7 mouse cellular contexts compared by ENCODE assay signal in genomic region chr19:44145702-44146567, GRCm38 (mm10). TPM values are rescaled to one million over a fixed set of nuclear protein-coding genes. Genes with fewer than 3 reads are reported as not detected.
DNase-seq lines count a peak whose midpoint lies in the region; ATAC-seq lines count a peak whose summit lies in the region.

TSS of gene Bloc1s2 (minus strand) at chr19:44146446.

- peak; percentile 95 for DNase-seq in adrenal gland, adult 2 months
- peak; percentile 72 for DNase-seq in embryo, embryonic 11.5 days (ENCODE audit: low read depth, low spot score)
- peak; percentile 71 to 85 for DNase-seq in gastrocnemius, postnatal 4 days (ENCODE audit: low spot score in 2 of 2)
- peak; percentile 90 to 92 for DNase-seq in left cerebral cortex, postnatal 36 days (ENCODE audit: low spot score in 2 of 2)
- peak; percentile 98 for DNase-seq in midbrain, embryonic 11.5 days (ENCODE audit: low spot score, missing footprints)
- DNase-seq in skeletal muscle tissue, adult 2 months (ENCODE audit: low read depth, low spot score), result peak; percentile 69

- no peak within 1 kb of the TSS for H3K27ac ChIP-seq in intestine, embryonic 16.5 days (ENCODE audit: low read length)
- H3K27ac ChIP-seq in midbrain, embryonic 11.5 days (ENCODE audit: low read depth, low read length), result 0 out of 2 replicates have a peak within 1 kb of the TSS, but pooled peaks have one; percentile 22

- peaks cover 6% of the 10 kb centered on the region; the same call in 1 of the 2 replicates for H3K36me3 ChIP-seq in intestine, embryonic 16.5 days (ENCODE audit: control insufficient read depth, insufficient read depth, low read length)
- peaks cover 6% of the 10 kb centered on the region; the same call in 1 of the 2 replicates for H3K36me3 ChIP-seq in midbrain, embryonic 11.5 days (ENCODE audit: control insufficient read depth, insufficient read depth, low read length)

- H3K4me1 ChIP-seq in intestine, embryonic 16.5 days (ENCODE audit: control insufficient read depth, insufficient read depth, low read length), result peaks cover 7% of the 10 kb centered on the region
- H3K4me1 ChIP-seq in midbrain, embryonic 11.5 days (ENCODE audit: control insufficient read depth, insufficient read depth, low read length), result peaks cover 6% of the 10 kb centered on the region

- H3K27me3 ChIP-seq in intestine, embryonic 16.5 days (replicated peaks; ENCODE audit: control insufficient read depth, insufficient read depth, low read length), result no peaks in the 10 kb centered on the region
- no peaks in the 10 kb centered on the region for H3K27me3 ChIP-seq in midbrain, embryonic 11.5 days (ENCODE audit: control insufficient read depth, insufficient read depth, low read length)

- 2% methylated on average over 46 of the region's 46 CpGs for WGBS in intestine, embryonic 16.5 days
- WGBS in midbrain, embryonic 11.5 days, result 4% methylated on average over 46 of the region's 46 CpGs

- H3K9me3 ChIP-seq in intestine, embryonic 16.5 days (ENCODE audit: control insufficient read depth, low read length), result no peaks in the 10 kb centered on the region
- no peaks in the 10 kb centered on the region for H3K9me3 ChIP-seq in midbrain, embryonic 11.5 days (ENCODE audit: control insufficient read depth, low read length)

- peak within 1 kb of the TSS; percentile 70 for H3K4me3 ChIP-seq in intestine, embryonic 16.5 days (ENCODE audit: low read length)
- H3K4me3 ChIP-seq in midbrain, embryonic 11.5 days (ENCODE audit: low read depth, low read length), result peak within 1 kb of the TSS; percentile 68

- ATAC-seq in intestine, embryonic 16.5 days, result peak; percentile 96
- peak; percentile 88 for ATAC-seq in midbrain, embryonic 11.5 days (ENCODE audit: low FRiP score)

- H3K4me2 ChIP-seq in intestine, embryonic 16.5 days (ENCODE audit: low read depth, low read length), result peak within 1 kb of the TSS; percentile 80
- H3K4me2 ChIP-seq in midbrain, embryonic 11.5 days, result peak within 1 kb of the TSS; percentile 71

- intact Hi-C loops in left cerebral cortex, postnatal 36 days (cut with DNase I), result loop anchor here (1.0 to 10.0 kb wide), 2 partner anchors 148 to 391 kb away; partner anchors contain the start of genes Cox15 and Cutc

- H3K9ac ChIP-seq in intestine, embryonic 16.5 days (ENCODE audit: low read depth, low read length), result peak within 1 kb of the TSS; percentile 75
- H3K9ac ChIP-seq in midbrain, embryonic 11.5 days (ENCODE audit: low read length), result peak within 1 kb of the TSS; percentile 79

RNA-seq across cellular contexts. Expression of gene Bloc1s2, which starts in this region (rescaled TPM):
- 10 to 100 TPM; 21.1 to 23.9 TPM for total RNA-seq in adrenal gland, adult 2 months (2021)
- polyA plus RNA-seq in adrenal gland, adult 2 months (2012; rRNA removed), result 6.5 and 12.9 TPM in 2 replicates
- total RNA-seq in gastrocnemius, postnatal 4 days (2021), result 10 to 100 TPM; 23.0 to 23.1 TPM
- polyA plus RNA-seq in intestine, embryonic 16.5 days (2015; fragmentation: Nextera tagmentation; extraction: Ambion mirVana), result 84.5 and 90.9 TPM in 2 replicates
- total RNA-seq in left cerebral cortex, postnatal 36 days (2021), result 10 to 100 TPM; 57.2 to 68.7 TPM
- 113 and 128 TPM in 2 replicates for polyA plus RNA-seq in midbrain, embryonic 11.5 days (2014; fragmentation: Nextera tagmentation; extraction: Ambion mirVana)
